In the genomic region with DNA sequence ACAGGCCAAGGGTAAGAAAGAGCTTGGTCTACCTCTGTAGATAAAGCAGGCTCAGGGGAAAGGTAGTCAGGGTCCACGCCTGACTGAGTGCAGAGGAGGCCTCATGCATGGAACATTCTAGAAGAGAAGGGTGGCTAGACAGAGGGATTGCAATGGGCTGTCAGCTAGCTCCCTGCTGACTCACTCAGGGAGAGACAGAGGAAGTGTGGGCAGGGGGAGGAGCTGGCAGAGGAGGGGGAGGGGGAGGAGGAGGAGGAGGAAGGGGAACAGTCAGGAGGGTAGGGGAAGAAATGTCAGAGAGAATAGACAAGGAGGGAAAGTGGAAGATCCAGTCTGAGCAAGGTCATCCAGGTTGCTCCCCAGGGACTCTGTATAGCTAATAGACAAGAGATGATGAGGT, we compare ENCODE assay signal across 10 mouse cellular contexts. TPM values are rescaled to one million over a fixed set of nuclear protein-coding genes. Genes with fewer than 3 reads are reported as not detected.
DNase-seq lines count a peak whose midpoint lies in the region; ATAC-seq lines count a peak whose summit lies in the region.
"Had no signal": no experiment of that assay in that cellular context is flagged by ENCODE, and none has a peak within 500 bp of the region (broad histone marks: within the 10 kb centered on the region; RNA-seq: fewer than 3 reads in every experiment).

No protein-coding gene starts in this region.

- 69% methylated on average over 1 of the region's 1 CpGs for WGBS in lung, embryonic 16.5 days

- H3K36me3 ChIP-seq in lung, embryonic 16.5 days (ENCODE audit: control insufficient read depth, insufficient read depth, low read length), result no peaks in the 10 kb centered on the region

- no peak overlapping the region for H3K4me3 ChIP-seq in lung, embryonic 16.5 days (ENCODE audit: low read length)

- no peak overlapping the region for H3K4me2 ChIP-seq in lung, embryonic 16.5 days (ENCODE audit: low read depth, low read length)

- no peak for ATAC-seq in lung, embryonic 16.5 days (ENCODE audit: low read depth)
- peak; percentile 56; a peak in 3 of 4 replicates for ATAC-seq in hematopoietic stem cell, adult 5-6 weeks (replicated peaks in 1 of 2; ENCODE audit: insufficient read depth in 1 of 2, low FRiP score in 2 of 2, low TSS enrichment in 1 of 2, low read depth in 1 of 2, poor library complexity in 2 of 2, severe bottlenecking in 2 of 2)
- peak; percentile 77 for ATAC-seq in neutrophil, adult 5-6 weeks (ENCODE audit: extremely low read depth, insufficient number of reproducible peaks, low FRiP score, poor library complexity, severe bottlenecking)

- H3K9me3 ChIP-seq in lung, embryonic 16.5 days (ENCODE audit: control insufficient read depth, low read length), result no peaks in the 10 kb centered on the region

- DNase-seq in lung, postnatal 10 days, result no peak
- DNase-seq in MEL-GATA-1-ER (ENCODE audit: extremely low read depth, low read depth), result peak; percentile 34
- DNase-seq in urinary bladder, postnatal 10 days (ENCODE audit: low spot score), result no peak
- no peak for DNase-seq in adrenal gland, postnatal 14 days
- DNase-seq: cerebellum, postnatal 14 days; heart, adult 18-20 months; kidney, adult 18-20 months had no signal

- H3K27me3 ChIP-seq in lung, embryonic 16.5 days (ENCODE audit: control insufficient read depth, insufficient read depth, low read depth, low read length), result no peaks in the 10 kb centered on the region

- peaks cover 33% of the 10 kb centered on the region for H3K4me1 ChIP-seq in lung, embryonic 16.5 days (replicated peaks; ENCODE audit: control insufficient read depth, insufficient read depth, low read length)

- no peak overlapping the region for H3K9ac ChIP-seq in lung, embryonic 16.5 days (ENCODE audit: low read length)

- H3K27ac ChIP-seq in lung, embryonic 16.5 days (ENCODE audit: low read length), result peak overlapping the region; percentile 28; the same call in 1 of the 2 replicates

RNA-seq across cellular contexts. Expression of gene Pwwp2b, which starts 47.4 kb away (rescaled TPM):
- 14.8 and 16.8 TPM in 2 replicates for polyA plus RNA-seq in lung, embryonic 16.5 days (2015; fragmentation: Nextera tagmentation; extraction: Ambion mirVana)
- total RNA-seq in hematopoietic stem cell, adult 5-6 weeks (2017), result 4.1 and 7.5 TPM in 2 replicates
- total RNA-seq in neutrophil, adult 5-6 weeks (2017), result 1.8 and 3.5 TPM in 2 replicates
- total RNA-seq in adrenal gland, postnatal 14 days (2021), result 10.9 and 11.2 TPM in 2 replicates
